Mouse (Mus musculus): ENCODE measurements around the gene Foxi2.

- TF ChIP-seq FOSL1 (IDR thresholded peaks at IDR 0.05; ENCODE audit: insufficient read depth, low read length, poor library complexity, severe bottlenecking) = no peak
- TF ChIP-seq MAX (IDR thresholded peaks at IDR 0.05) = no peak
- no peak for TF ChIP-seq USF1 (IDR thresholded peaks at IDR 0.05; ENCODE audit: low read depth)
- no peak for TF ChIP-seq CTCF (IDR thresholded peaks at IDR 0.05; ENCODE audit: control insufficient read depth, insufficient read depth, insufficient read length)
- no peak for TF ChIP-seq CEBPB (IDR thresholded peaks at IDR 0.05; ENCODE audit: low read depth)
- TF ChIP-seq MYOG (IDR thresholded peaks at IDR 0.05; ENCODE audit: control insufficient read depth, extremely low read depth, insufficient read length) = no peak
- no peak for TF ChIP-seq MYOD1 (IDR thresholded peaks at IDR 0.05; ENCODE audit: control insufficient read depth, insufficient read length, low read depth)
Measured at GRCm38 (mm10) chr7:135443903-135444302, 33.8 kb downstream of the Foxi2 start.

All from C2C12 (cell line).